Mouse (Mus musculus) liver, postnatal 0 days (tissue): ENCODE measurements around the gene Il10rb. TPM values are rescaled to one million over a fixed set of nuclear protein-coding genes. Genes with fewer than 3 reads are reported as not detected.

ENCODE experiments used
- ATAC-seq: fragments of 200-750 bp; cut with Nextera tagmentation; 2 replicates; pipeline ENCODE4 v1.8.0; 2017; ENCODE audit warnings: mild to moderate bottlenecking, moderate library complexity
- DNase-seq: peaks from one replicate; pipeline ENCODE4 v3.0.0-alpha.2; 2016
- H3K27ac ChIP-seq: fragments of 300-500 bp; sonication (generic); 2 replicates; pipeline ENCODE4 v1.5.1; 2014; ENCODE audit warnings: antibody characterized with exemption, moderate library complexity, mild to moderate bottlenecking, low read depth
- H3K27me3 ChIP-seq: fragments of 300-500 bp; sonication (generic); 2 replicates; pipeline ENCODE4 v1.6.1; 2014; ENCODE audit warnings: low read length, control low read depth, mixed read lengths; ENCODE audit not compliant: insufficient read depth
- H3K36me3 ChIP-seq: fragments of 300-500 bp; sonication (generic); replicated peaks from 2 replicates; pipeline ENCODE4 v1.6.1; 2014; ENCODE audit warnings: mild to moderate bottlenecking, control low read depth, low read length, moderate library complexity, mixed read lengths; ENCODE audit not compliant: insufficient read depth
- H3K4me1 ChIP-seq: fragments of 300-500 bp; sonication (generic); 2 replicates; pipeline ENCODE4 v1.6.1; 2014; ENCODE audit warnings: antibody characterized with exemption, mild to moderate bottlenecking, control low read depth; ENCODE audit not compliant: insufficient read depth
- H3K4me2 ChIP-seq: fragments of 300-500 bp; sonication (generic); 2 replicates; pipeline ENCODE4 v1.6.1; 2014; ENCODE audit warnings: low read depth, mild to moderate bottlenecking, low read length, moderate library complexity, mixed read lengths
- H3K4me3 ChIP-seq: fragments of 300-500 bp; sonication (generic); 2 replicates; pipeline ENCODE4 v1.5.1; 2014; ENCODE audit warnings: low read depth, low read length
- H3K9ac ChIP-seq: fragments of 300-500 bp; sonication (generic); replicated peaks from 2 replicates; pipeline ENCODE4 v1.6.1; 2014; ENCODE audit warnings: mild to moderate bottlenecking, moderate library complexity
- H3K9me3 ChIP-seq: fragments of 300-500 bp; sonication (generic); 2 replicates; pipeline ENCODE4 v1.6.1; 2016; ENCODE audit warnings: mild to moderate bottlenecking, control low read depth, low read length, mixed read lengths
- CTCF ChIP-seq: sonication (generic); IDR thresholded peaks from 2 replicates; pipeline ENCODE4 v1.5.1; 2016; ENCODE audit warnings: antibody characterized with exemption, low read depth
- EP300 ChIP-seq: IDR thresholded peaks from 2 replicates; pipeline ENCODE4 v1.6.1; 2016; ENCODE audit warnings: antibody characterized with exemption, low read depth, mild to moderate bottlenecking
- WGBS: fragments of 180-500 bp; shearing (Covaris S2); extraction: QIAGEN DNeasy Blood & Tissue Kit; methylation state at CpG from one replicate; pipeline ENCODE4 v1.1.7; 2014; ENCODE audit not compliant: insufficient replicate concordance; 5-methylcytosine and 5-hydroxymethylcytosine counted together
- polyA plus RNA-seq: library from polyadenylated mRNA; unstranded; fragments of >200 nt; fragmentation: Nextera tagmentation; extraction: Ambion mirVana; gene quantifications from 2 replicates; pipeline ENCODE4 v1.2.1, GENCODE M21; 2015

The Il10rb gene
- 25.5 and 26.4 TPM in 2 replicates for polyA plus RNA-seq

DNA sequence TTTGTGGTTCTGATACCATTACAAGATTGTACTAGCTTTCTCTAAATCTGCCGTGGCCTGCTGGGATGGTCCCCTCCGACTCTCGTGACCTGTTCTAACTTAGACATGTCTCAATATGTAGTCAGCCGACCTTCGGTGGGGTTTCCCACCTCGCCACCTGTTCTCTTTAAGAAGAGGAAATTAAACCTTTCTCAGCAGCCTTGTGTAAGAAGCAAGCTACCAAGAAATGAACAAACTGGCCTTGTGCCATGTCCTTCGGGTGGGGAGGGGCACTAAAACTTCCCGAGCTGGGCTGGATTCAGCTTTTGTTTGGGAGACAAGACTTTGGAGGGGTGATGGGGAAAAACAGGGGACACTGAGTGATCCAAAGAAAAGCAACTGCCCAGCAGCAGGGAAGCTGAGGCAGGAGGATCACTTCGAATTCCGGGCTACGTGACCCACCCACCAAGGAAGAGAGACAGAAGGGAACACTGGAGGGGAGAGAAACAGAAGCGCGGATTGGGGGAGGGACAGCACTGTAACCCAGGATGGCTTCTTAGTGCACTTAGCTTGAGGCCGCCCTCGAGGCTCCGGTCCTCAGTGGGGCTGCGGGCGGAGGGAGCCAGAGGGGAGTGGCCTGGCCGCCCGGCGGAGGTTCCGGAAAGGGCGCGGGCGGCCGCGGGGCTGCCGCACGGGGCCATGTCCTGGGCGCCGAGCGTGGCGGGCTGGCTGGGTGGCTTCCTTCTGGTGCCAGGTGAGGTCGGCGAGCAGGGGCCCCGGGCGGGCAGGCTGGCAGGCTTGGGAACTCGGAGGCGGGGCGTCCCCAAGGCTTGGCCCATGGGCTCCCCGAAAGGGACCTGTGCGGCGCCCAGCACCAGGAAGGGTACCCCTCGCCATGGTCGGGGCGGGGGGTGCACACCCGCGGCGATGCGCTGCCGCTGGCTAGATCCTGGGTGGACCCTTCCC lies at the start of gene Il10rb:
Il10rb (plus strand) TSS at position 525 of the 945 bp plus-strand sequence.
- H3K4me2 ChIP-seq: peak within 1 kb of the TSS; percentile 86
- 2% methylated on average over 48 of the region's 51 CpGs for WGBS
- peak within 1 kb of the TSS; percentile 89 for H3K9ac ChIP-seq
- TF ChIP-seq CTCF (no peak), EP300 (peak; percentile 52; the same call in 1 of the 2 replicates)
- peak within 1 kb of the TSS; percentile 96 for H3K27ac ChIP-seq
- H3K27me3 ChIP-seq: no peaks in the 10 kb centered on the region
- no peaks in the 10 kb centered on the region for H3K9me3 ChIP-seq
- peak; percentile 89 for ATAC-seq
- H3K4me3 ChIP-seq: peak within 1 kb of the TSS; percentile 86
- peaks cover 35% of the 10 kb centered on the region for H3K4me1 ChIP-seq
- peak; percentile 87 for DNase-seq
- H3K36me3 ChIP-seq: peaks cover 40% of the 10 kb centered on the region

DNA sequence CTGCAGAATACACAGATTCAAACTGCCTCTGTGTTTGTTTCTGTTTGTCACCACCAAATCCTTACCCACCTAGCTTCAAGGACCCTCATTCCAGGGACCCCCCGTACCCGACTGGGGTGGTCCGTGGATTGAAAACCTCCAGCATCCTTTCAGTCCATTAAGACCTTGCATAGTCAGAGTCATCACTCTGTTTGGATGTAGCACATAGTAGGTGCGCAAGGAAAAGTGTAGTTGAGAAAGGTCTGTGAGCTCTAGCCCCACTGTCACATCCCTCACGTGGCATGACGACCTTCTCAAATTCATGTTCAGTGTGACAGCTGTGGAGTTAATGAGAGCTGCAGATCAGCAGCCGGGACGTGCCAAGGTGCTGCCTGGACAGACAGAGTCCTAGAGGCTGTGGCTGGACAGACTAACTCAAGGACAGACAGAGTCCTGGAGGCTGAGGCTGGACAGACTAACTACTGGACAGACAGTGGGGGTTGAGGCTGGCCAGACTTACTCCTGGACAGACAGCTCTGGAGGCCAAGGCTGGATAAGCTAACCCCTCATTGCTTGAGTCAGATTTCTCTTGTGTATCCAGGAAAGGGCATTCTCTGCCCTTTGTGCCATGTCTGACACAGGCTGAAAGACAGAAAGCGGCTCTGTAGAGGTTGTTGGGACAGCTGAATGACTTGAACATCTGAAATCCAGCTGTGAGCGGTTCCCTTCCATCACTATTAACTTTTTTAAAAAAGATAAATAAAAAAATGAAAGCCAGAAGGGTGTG lies 49.0 kb upstream of the Il10rb start:
- H3K4me3 ChIP-seq: no peak overlapping the region
- DNase-seq (no peak), ATAC-seq (no peak)
- no peak overlapping the region for H3K9ac ChIP-seq
- no peaks in the 10 kb centered on the region for H3K36me3 ChIP-seq
- H3K27me3 ChIP-seq: no peaks in the 10 kb centered on the region
- H3K4me2 ChIP-seq: no peak overlapping the region
- 78% methylated on average over 10 of the region's 10 CpGs for WGBS
- peak overlapping the region; percentile 50; the same call in 1 of the 2 replicates for H3K27ac ChIP-seq
- no peaks in the 10 kb centered on the region for H3K9me3 ChIP-seq
- H3K4me1 ChIP-seq: peaks cover 51% of the 10 kb centered on the region
- TF ChIP-seq CTCF (no peak), EP300 (no peak)

DNA sequence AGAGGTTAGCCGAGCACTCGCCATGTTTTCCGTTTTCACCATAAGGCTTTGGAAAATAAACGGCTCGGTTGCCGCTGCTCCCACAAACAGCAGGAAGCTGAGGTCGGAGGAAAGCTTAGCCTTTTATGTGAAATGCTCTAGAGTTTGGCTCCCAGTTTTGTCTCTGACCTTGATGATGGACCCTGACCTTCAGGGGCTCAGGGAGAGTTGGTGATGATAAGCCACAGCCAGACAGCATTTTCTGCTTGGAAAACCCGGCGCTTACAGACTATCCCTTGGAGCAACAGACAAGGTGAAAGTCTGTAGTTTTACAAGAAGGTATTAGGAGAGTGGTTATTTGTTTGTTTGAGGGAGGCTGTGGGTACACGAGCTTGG lies 48.5 kb upstream of the Il10rb start:
- no peak for ATAC-seq
- Histone ChIP-seq H3K27ac (no peak overlapping the region), H3K4me3 (no peak overlapping the region), H3K9me3 (no peaks in the 10 kb centered on the region), H3K4me2 (no peak overlapping the region), H3K27me3 (no peaks in the 10 kb centered on the region), H3K36me3 (no peaks in the 10 kb centered on the region), H3K4me1 (peaks cover 53% of the 10 kb centered on the region), H3K9ac (no peak overlapping the region)
- no peak for DNase-seq
- WGBS: 55% methylated on average over 10 of the region's 10 CpGs
- TF ChIP-seq EP300 (no peak), CTCF (no peak)

DNA sequence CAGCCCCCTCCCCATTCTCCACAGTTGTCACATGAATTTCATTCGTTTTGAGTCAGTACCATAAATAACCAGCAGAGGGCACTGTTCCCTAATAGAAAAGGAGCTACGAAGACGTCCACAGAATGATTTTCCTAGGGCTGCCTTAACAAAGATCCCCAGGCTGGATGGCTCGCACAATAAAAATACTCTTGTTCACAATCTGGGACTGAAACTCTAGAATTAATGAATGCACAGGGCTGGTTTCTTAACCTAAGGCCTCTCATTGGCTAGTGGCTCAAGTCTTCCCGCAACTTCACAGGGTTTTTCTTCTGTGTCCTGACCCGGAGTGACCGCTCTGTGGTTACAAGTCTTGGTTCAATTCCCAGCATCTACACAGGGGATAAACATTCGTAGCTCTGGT lies 47.4 kb upstream of the Il10rb start:
- H3K4me1 ChIP-seq: peaks cover 53% of the 10 kb centered on the region
- DNase-seq (no peak), ATAC-seq (no peak)
- peak overlapping the region; percentile 68; the same call in 1 of the 2 replicates for H3K27ac ChIP-seq
- no peaks in the 10 kb centered on the region for H3K27me3 ChIP-seq
- H3K36me3 ChIP-seq: no peaks in the 10 kb centered on the region
- TF ChIP-seq EP300 (peak; percentile 60), CTCF (peak; percentile 89)
- no peak overlapping the region for H3K4me3 ChIP-seq
- 38% methylated on average over 8 of the region's 8 CpGs for WGBS
- H3K9ac ChIP-seq: no peak overlapping the region
- H3K9me3 ChIP-seq: no peaks in the 10 kb centered on the region
- H3K4me2 ChIP-seq: no peak overlapping the region

DNA sequence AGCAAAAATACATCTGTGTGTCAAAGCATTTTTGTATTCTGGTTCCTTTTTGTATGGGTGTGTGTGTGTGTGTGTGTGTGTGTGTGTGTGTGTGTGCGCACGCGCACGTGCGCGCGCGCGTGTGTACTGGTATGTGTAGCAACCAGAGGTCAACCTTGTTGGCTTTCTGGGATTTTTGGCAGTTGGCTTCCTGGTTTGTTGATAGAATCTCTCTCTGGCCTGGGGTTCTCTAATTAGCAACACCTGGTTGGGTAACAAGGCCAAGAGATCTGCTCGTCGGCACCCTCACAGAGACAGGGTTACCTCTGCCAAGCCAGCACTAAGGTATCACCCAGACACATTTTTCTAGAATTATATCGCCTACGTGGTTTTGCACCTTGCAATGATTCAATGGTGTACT lies 46.4 kb upstream of the Il10rb start:
- H3K9me3 ChIP-seq: no peaks in the 10 kb centered on the region
- H3K9ac ChIP-seq: no peak overlapping the region
- H3K27ac ChIP-seq: peak overlapping the region; percentile 68
- H3K27me3 ChIP-seq: no peaks in the 10 kb centered on the region
- H3K4me2 ChIP-seq: no peak overlapping the region
- H3K4me1 ChIP-seq: peaks cover 55% of the 10 kb centered on the region
- ATAC-seq (peak; percentile 45), DNase-seq (no peak)
- H3K4me3 ChIP-seq: no peak overlapping the region
- H3K36me3 ChIP-seq: no peaks in the 10 kb centered on the region
- TF ChIP-seq CTCF: no peak
- no peak for TF ChIP-seq EP300
- WGBS: 68% methylated on average over 13 of the region's 13 CpGs

- H3K4me2 ChIP-seq: no peak overlapping the region
- ATAC-seq: no peak
- no peak overlapping the region for H3K9ac ChIP-seq
- H3K36me3 ChIP-seq: no peaks in the 10 kb centered on the region
- TF ChIP-seq CTCF (no peak), EP300 (no peak)
- 48% methylated on average over 3 of the region's 3 CpGs for WGBS
- H3K27me3 ChIP-seq: no peaks in the 10 kb centered on the region
- DNase-seq: no peak
- H3K4me3 ChIP-seq: no peak overlapping the region
- H3K4me1 ChIP-seq: peaks cover 52% of the 10 kb centered on the region
- no peaks in the 10 kb centered on the region for H3K9me3 ChIP-seq
- peak overlapping the region; percentile 68; the same call in 1 of the 2 replicates for H3K27ac ChIP-seq
Observed at GRCm38 (mm10) chr16:91360162-91360561, 45.8 kb upstream of the Il10rb start.
